Mouse (Mus musculus): ENCODE measurements around the gene Tmem37. TPM values are rescaled to one million over a fixed set of nuclear protein-coding genes. Genes with fewer than 3 reads are reported as not detected.

Gene Tmem37
- polyA plus RNA-seq, 1 experiment from 2014 or later = 6.5 TPM

DNA sequence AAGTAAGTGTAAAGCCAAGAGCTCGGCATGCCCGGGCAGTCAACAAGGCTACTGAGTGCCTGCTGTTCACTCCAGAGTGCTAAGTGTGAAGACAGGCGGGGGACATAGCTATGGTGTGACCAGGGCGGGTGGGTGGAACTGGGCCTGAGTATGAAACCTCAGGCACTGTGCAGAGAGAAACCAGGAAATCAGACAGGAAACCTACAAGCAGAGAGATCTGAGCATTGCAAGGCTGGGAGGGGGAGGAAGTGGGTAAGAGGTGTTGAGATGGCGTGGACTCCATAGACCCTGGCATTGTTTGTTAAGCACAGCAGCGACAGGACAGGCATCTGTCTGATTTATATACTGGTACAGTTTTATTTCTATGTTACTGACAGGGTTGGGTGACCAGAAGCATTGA lies 18.4 kb downstream of the Tmem37 start:
- no peak overlapping the region for H3K4me2 ChIP-seq
- H3K4me3 ChIP-seq (replicated peaks) = no peak overlapping the region
- H3K9ac ChIP-seq (replicated peaks) = no peak overlapping the region
- H3K27ac ChIP-seq (replicated peaks) = no peak overlapping the region
- no peak for ATAC-seq (ENCODE audit: low FRiP score)
- no peaks in the 10 kb centered on the region for H3K36me3 ChIP-seq
- no peaks in the 10 kb centered on the region for H3K27me3 ChIP-seq (replicated peaks)
- 78% methylated on average over 6 of the region's 6 CpGs for WGBS
- no peaks in the 10 kb centered on the region for H3K9me3 ChIP-seq (replicated peaks)
- no peaks in the 10 kb centered on the region for H3K4me1 ChIP-seq

GRCm38 (mm10) chr1:120054997-120055396 lies 18.9 kb downstream of the Tmem37 start:
- Histone ChIP-seq H3K4me3 (replicated peaks) (no peak overlapping the region), H3K9ac (replicated peaks) (no peak overlapping the region), H3K4me1 (no peaks in the 10 kb centered on the region), H3K4me2 (no peak overlapping the region), H3K27me3 (replicated peaks) (no peaks in the 10 kb centered on the region), H3K36me3 (no peaks in the 10 kb centered on the region), H3K9me3 (replicated peaks) (no peaks in the 10 kb centered on the region), H3K27ac (replicated peaks) (no peak overlapping the region)
- WGBS = 82% methylated on average over 6 of the region's 6 CpGs
- ATAC-seq (ENCODE audit: low FRiP score) = no peak

- H3K9ac ChIP-seq (replicated peaks) = no peak overlapping the region
- no peaks in the 10 kb centered on the region for H3K9me3 ChIP-seq (replicated peaks)
- H3K4me2 ChIP-seq = no peak overlapping the region
- 34% methylated on average over 1 of the region's 1 CpGs for WGBS
- ATAC-seq (ENCODE audit: low FRiP score) = no peak
- H3K27me3 ChIP-seq (replicated peaks) = no peaks in the 10 kb centered on the region
- H3K4me1 ChIP-seq = no peaks in the 10 kb centered on the region
- no peak overlapping the region for H3K4me3 ChIP-seq (replicated peaks)
- H3K27ac ChIP-seq (replicated peaks) = no peak overlapping the region
- no peaks in the 10 kb centered on the region for H3K36me3 ChIP-seq
These were observed 22.8 kb downstream of the Tmem37 start for GRCm38 (mm10) chr1:120051070-120051469.

DNA sequence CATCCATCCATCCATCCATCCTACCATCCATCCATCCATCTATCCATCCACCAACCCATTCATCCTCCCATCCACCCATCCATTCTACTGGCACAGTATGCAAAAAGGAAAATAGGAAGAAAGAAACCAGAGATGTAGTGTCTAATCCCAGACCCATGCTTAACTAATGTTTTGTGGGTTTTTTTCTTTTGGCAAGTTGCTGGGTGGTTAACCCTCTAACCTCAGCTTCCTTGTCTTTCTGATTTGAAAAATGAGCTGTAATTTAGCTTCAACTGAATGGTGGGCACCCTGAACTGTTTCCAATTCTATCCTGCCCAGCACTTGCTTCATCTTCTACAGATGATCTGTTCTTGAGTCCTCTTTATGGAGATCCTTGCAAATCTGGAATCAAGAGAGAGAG lies 26.5 kb downstream of the Tmem37 start:
- no peak for ATAC-seq (ENCODE audit: low FRiP score)
- Histone ChIP-seq H3K9me3 (replicated peaks) (no peaks in the 10 kb centered on the region), H3K4me2 (no peak overlapping the region), H3K4me3 (replicated peaks) (no peak overlapping the region), H3K27ac (replicated peaks) (no peak overlapping the region), H3K27me3 (replicated peaks) (no peaks in the 10 kb centered on the region), H3K9ac (replicated peaks) (no peak overlapping the region), H3K36me3 (no peaks in the 10 kb centered on the region), H3K4me1 (no peaks in the 10 kb centered on the region)

GRCm38 (mm10) chr1:120044584-120044983 lies 29.3 kb downstream of the Tmem37 start:
- H3K9ac ChIP-seq (replicated peaks) = no peak overlapping the region
- H3K27me3 ChIP-seq (replicated peaks) = no peaks in the 10 kb centered on the region
- H3K36me3 ChIP-seq = no peaks in the 10 kb centered on the region
- H3K4me1 ChIP-seq = no peaks in the 10 kb centered on the region
- H3K4me2 ChIP-seq = no peak overlapping the region
- no peak overlapping the region for H3K27ac ChIP-seq (replicated peaks)
- no peak overlapping the region for H3K4me3 ChIP-seq (replicated peaks)
- no peak for ATAC-seq (ENCODE audit: low FRiP score)
- H3K9me3 ChIP-seq (replicated peaks) = no peaks in the 10 kb centered on the region
- WGBS = 88% methylated on average over 16 of the region's 16 CpGs

GRCm38 (mm10) chr1:120042421-120042820 lies 31.5 kb downstream of the Tmem37 start:
- ATAC-seq (ENCODE audit: low FRiP score) = no peak
- no peaks in the 10 kb centered on the region for H3K9me3 ChIP-seq (replicated peaks)
- H3K4me3 ChIP-seq (replicated peaks) = no peak overlapping the region
- no peak overlapping the region for H3K9ac ChIP-seq (replicated peaks)
- no peaks in the 10 kb centered on the region for H3K27me3 ChIP-seq (replicated peaks)
- H3K4me2 ChIP-seq = no peak overlapping the region
- 74% methylated on average over 8 of the region's 8 CpGs for WGBS
- no peaks in the 10 kb centered on the region for H3K36me3 ChIP-seq
- H3K4me1 ChIP-seq = no peaks in the 10 kb centered on the region
- H3K27ac ChIP-seq (replicated peaks) = no peak overlapping the region

GRCm38 (mm10) chr1:120038594-120038993 lies 35.3 kb downstream of the Tmem37 start:
- H3K36me3 ChIP-seq = no peaks in the 10 kb centered on the region
- H3K27me3 ChIP-seq (replicated peaks) = no peaks in the 10 kb centered on the region
- H3K27ac ChIP-seq (replicated peaks) = no peak overlapping the region
- WGBS = 86% methylated on average over 9 of the region's 9 CpGs
- H3K9me3 ChIP-seq (replicated peaks) = no peaks in the 10 kb centered on the region
- H3K4me3 ChIP-seq (replicated peaks) = no peak overlapping the region
- no peaks in the 10 kb centered on the region for H3K4me1 ChIP-seq
- no peak overlapping the region for H3K4me2 ChIP-seq
- no peak for ATAC-seq (ENCODE audit: low FRiP score)
- H3K9ac ChIP-seq (replicated peaks) = no peak overlapping the region

- no peak overlapping the region for H3K27ac ChIP-seq (replicated peaks)
- H3K9me3 ChIP-seq (replicated peaks) = no peaks in the 10 kb centered on the region
- WGBS = 67% methylated on average over 9 of the region's 9 CpGs
- H3K4me2 ChIP-seq = no peak overlapping the region
- no peaks in the 10 kb centered on the region for H3K4me1 ChIP-seq
- no peaks in the 10 kb centered on the region for H3K36me3 ChIP-seq
- H3K4me3 ChIP-seq (replicated peaks) = no peak overlapping the region
- no peak overlapping the region for H3K9ac ChIP-seq (replicated peaks)
- no peak for ATAC-seq (ENCODE audit: low FRiP score)
- H3K27me3 ChIP-seq (replicated peaks) = no peaks in the 10 kb centered on the region
These were observed 36.7 kb downstream of the Tmem37 start for GRCm38 (mm10) chr1:120037021-120037683.

GRCm38 (mm10) chr1:120035456-120036034 lies 38.3 kb downstream of the Tmem37 start:
- no peak overlapping the region for H3K27ac ChIP-seq (replicated peaks)
- no peak for ATAC-seq (ENCODE audit: low FRiP score)
- no peak overlapping the region for H3K4me2 ChIP-seq
- H3K4me1 ChIP-seq = no peaks in the 10 kb centered on the region
- no peaks in the 10 kb centered on the region for H3K9me3 ChIP-seq (replicated peaks)
- H3K27me3 ChIP-seq (replicated peaks) = no peaks in the 10 kb centered on the region
- no peaks in the 10 kb centered on the region for H3K36me3 ChIP-seq
- no peak overlapping the region for H3K4me3 ChIP-seq (replicated peaks)
- 72% methylated on average over 7 of the region's 7 CpGs for WGBS
- no peak overlapping the region for H3K9ac ChIP-seq (replicated peaks)

DNA sequence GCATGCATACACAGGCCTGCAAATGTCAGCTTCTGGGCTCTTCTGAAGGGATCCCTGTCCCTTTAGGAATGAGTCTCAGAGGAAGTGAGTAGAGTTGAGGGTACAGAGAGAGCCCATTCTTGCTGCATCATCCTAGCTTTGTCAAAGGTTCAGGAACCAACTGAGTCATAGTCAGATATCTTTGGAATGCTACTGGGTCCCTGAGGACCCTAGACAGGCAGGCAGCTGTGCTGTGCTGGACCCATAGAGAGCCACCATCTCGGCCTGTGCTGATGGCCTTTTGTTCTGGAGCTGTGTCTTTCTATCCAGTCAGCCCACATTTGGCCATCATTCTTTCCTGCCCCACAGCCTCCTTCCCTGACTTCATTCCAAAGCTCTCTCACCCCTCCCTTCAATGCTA lies 39.1 kb downstream of the Tmem37 start:
- Histone ChIP-seq H3K36me3 (no peaks in the 10 kb centered on the region), H3K4me1 (no peaks in the 10 kb centered on the region), H3K9ac (replicated peaks) (no peak overlapping the region), H3K4me3 (replicated peaks) (no peak overlapping the region), H3K27ac (replicated peaks) (no peak overlapping the region), H3K9me3 (replicated peaks) (no peaks in the 10 kb centered on the region), H3K27me3 (replicated peaks) (no peaks in the 10 kb centered on the region), H3K4me2 (no peak overlapping the region)
- no peak for ATAC-seq (ENCODE audit: low FRiP score)
- 57% methylated on average over 1 of the region's 1 CpGs for WGBS

DNA sequence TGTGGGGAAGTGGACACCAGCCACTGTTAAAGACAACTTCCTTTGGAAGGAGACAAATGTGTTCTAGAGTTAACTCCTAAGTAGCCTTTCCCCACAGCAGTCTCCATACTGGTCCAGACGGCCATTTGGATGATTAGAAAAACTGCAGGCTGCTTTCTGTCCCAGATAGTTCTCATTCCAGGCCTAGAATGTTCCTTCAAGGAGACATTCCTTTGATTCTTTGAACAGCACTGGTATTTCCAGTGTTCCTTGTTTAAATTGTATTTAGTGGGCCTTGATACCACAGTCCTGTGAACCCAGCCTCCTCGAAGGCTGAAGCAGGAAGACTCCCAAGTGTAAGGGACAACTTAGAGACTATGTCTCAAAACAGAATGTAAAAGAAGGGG lies 40.4 kb downstream of the Tmem37 start:
- no peaks in the 10 kb centered on the region for H3K9me3 ChIP-seq (replicated peaks)

GRCm38 (mm10) chr1:120032804-120033468 lies 40.9 kb downstream of the Tmem37 start:
- Histone ChIP-seq H3K4me2 (no peak overlapping the region), H3K27me3 (replicated peaks) (no peaks in the 10 kb centered on the region), H3K4me1 (no peaks in the 10 kb centered on the region), H3K4me3 (replicated peaks) (no peak overlapping the region), H3K9me3 (replicated peaks) (no peaks in the 10 kb centered on the region), H3K27ac (replicated peaks) (no peak overlapping the region), H3K9ac (replicated peaks) (no peak overlapping the region), H3K36me3 (no peaks in the 10 kb centered on the region)
- WGBS = 44% methylated on average over 10 of the region's 10 CpGs
- ATAC-seq (ENCODE audit: low FRiP score) = peak; percentile 69

More for the DNA sequence above, 40.4 kb downstream of the Tmem37 start:
- Histone ChIP-seq H3K4me2 (no peak overlapping the region), H3K27ac (replicated peaks) (no peak overlapping the region), H3K4me3 (replicated peaks) (no peak overlapping the region), H3K4me1 (no peaks in the 10 kb centered on the region), H3K36me3 (no peaks in the 10 kb centered on the region), H3K9ac (replicated peaks) (no peak overlapping the region), H3K27me3 (replicated peaks) (no peaks in the 10 kb centered on the region)
- WGBS = 88% methylated on average over 2 of the region's 2 CpGs
- ATAC-seq (ENCODE audit: low FRiP score) = no peak
